ENCODE assay signal across 8 mouse cellular contexts in the genomic region with DNA sequence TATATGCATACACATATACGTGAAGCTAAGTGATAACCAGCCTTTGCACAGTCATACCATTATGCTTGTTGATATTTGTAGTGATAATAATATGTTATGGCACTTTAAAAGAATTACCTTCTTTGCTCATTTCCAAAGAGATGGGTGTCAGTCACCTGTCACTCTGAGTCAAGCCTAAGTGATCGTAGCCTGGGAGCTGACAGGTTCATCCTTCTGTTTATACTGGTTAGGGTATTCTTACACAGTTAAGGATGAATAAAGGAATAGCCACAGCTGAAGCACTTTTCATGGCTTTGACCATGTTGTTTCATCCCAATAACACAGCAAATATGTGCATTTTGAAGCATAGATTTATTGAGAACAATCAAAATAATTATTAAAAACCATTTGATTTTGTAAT. TPM values are rescaled to one million over a fixed set of nuclear protein-coding genes. Genes with fewer than 3 reads are reported as not detected.
DNase-seq lines count a peak whose midpoint lies in the region; ATAC-seq lines count a peak whose summit lies in the region.
"Had no signal": no experiment of that assay in that cellular context is flagged by ENCODE, and none has a peak within 500 bp of the region (broad histone marks: within the 10 kb centered on the region; RNA-seq: fewer than 3 reads in every experiment).

No protein-coding gene starts in this region.

- no peak for ATAC-seq in liver, embryonic 11.5 days (replicated peaks; ENCODE audit: low FRiP score)
- no peak for ATAC-seq in liver, embryonic 12.5 days
- ATAC-seq in forebrain, embryonic 15.5 days (replicated peaks), result no peak
- no peak for ATAC-seq in limb, embryonic 11.5 days (ENCODE audit: insufficient number of reproducible peaks, low FRiP score, low TSS enrichment, low read depth)
- ATAC-seq in stomach, embryonic 15.5 days (ENCODE audit: insufficient read depth, low FRiP score, low read depth), result no peak
- no peak for ATAC-seq in inflammation-experienced regulatory T-cells, adult 6 months

- H3K4me3 ChIP-seq in liver, embryonic 11.5 days (ENCODE audit: low read depth, low read length), result peak overlapping the region; percentile 19; the same call in 1 of the 2 replicates
- no peak overlapping the region for H3K4me3 ChIP-seq in liver, embryonic 12.5 days
- peak overlapping the region; percentile 59 for H3K4me3 ChIP-seq in forebrain, embryonic 15.5 days
- H3K4me3 ChIP-seq in limb, embryonic 11.5 days (ENCODE audit: low read depth, low read length), result peak overlapping the region; percentile 49
- peak overlapping the region; percentile 23 for H3K4me3 ChIP-seq in stomach, embryonic 15.5 days (replicated peaks)
- H3K4me3 ChIP-seq: megakaryocyte, embryonic 14.5 days had no signal

- no peak overlapping the region for H3K27ac ChIP-seq in liver, embryonic 11.5 days (ENCODE audit: low read depth, low read length)
- no peak overlapping the region for H3K27ac ChIP-seq in liver, embryonic 12.5 days
- peak overlapping the region; percentile 87 for H3K27ac ChIP-seq in forebrain, embryonic 15.5 days (replicated peaks)
- no peak overlapping the region for H3K27ac ChIP-seq in limb, embryonic 11.5 days (replicated peaks; ENCODE audit: low read depth, low read length)
- H3K27ac ChIP-seq in stomach, embryonic 15.5 days, result no peak overlapping the region

- H3K4me2 ChIP-seq in liver, embryonic 11.5 days, result peak overlapping the region; percentile 45; the same call in 1 of the 2 replicates
- H3K4me2 ChIP-seq in liver, embryonic 12.5 days, result no peak overlapping the region
- H3K4me2 ChIP-seq in forebrain, embryonic 15.5 days (replicated peaks), result peak overlapping the region; percentile 55
- H3K4me2 ChIP-seq in limb, embryonic 11.5 days (ENCODE audit: low read depth, severe bottlenecking), result peak overlapping the region; percentile 54
- H3K4me2 ChIP-seq in stomach, embryonic 15.5 days, result peak overlapping the region; percentile 63

- no peaks in the 10 kb centered on the region for H3K4me1 ChIP-seq in liver, embryonic 11.5 days (replicated peaks; ENCODE audit: control insufficient read depth, insufficient read depth, low read length)
- H3K4me1 ChIP-seq in liver, embryonic 12.5 days, result no peaks in the 10 kb centered on the region; the same call in 1 of the 2 replicates
- H3K4me1 ChIP-seq in forebrain, embryonic 15.5 days, result peaks cover 32% of the 10 kb centered on the region
- peaks cover 9% of the 10 kb centered on the region for H3K4me1 ChIP-seq in limb, embryonic 11.5 days (ENCODE audit: control insufficient read depth, insufficient read depth, low read length)
- H3K4me1 ChIP-seq in stomach, embryonic 15.5 days, result no peaks in the 10 kb centered on the region

- WGBS in liver, embryonic 11.5 days, result 48% methylated on average over 2 of the region's 2 CpGs
- 59% methylated on average over 2 of the region's 2 CpGs for WGBS in liver, embryonic 12.5 days (ENCODE audit: insufficient replicate concordance)
- WGBS in forebrain, embryonic 15.5 days, result 6% methylated on average over 2 of the region's 2 CpGs
- 40% methylated on average over 2 of the region's 2 CpGs for WGBS in limb, embryonic 11.5 days
- 59% methylated on average over 2 of the region's 2 CpGs for WGBS in stomach, embryonic 15.5 days

- DNase-seq in liver, embryonic 11.5 days (ENCODE audit: low spot score), result no peak
- no peak for DNase-seq in limb, embryonic 11.5 days (ENCODE audit: low spot score)
- DNase-seq in frontal cortex, postnatal 10 days (ENCODE audit: low spot score in 2 of 2), result no peak

- H3K36me3 ChIP-seq in liver, embryonic 11.5 days (ENCODE audit: control insufficient read depth, insufficient read depth, low read length), result no peaks in the 10 kb centered on the region
- H3K36me3 ChIP-seq in liver, embryonic 12.5 days, result no peaks in the 10 kb centered on the region
- H3K36me3 ChIP-seq in forebrain, embryonic 15.5 days, result no peaks in the 10 kb centered on the region
- H3K36me3 ChIP-seq in limb, embryonic 11.5 days (ENCODE audit: control insufficient read depth, insufficient read depth, low read length), result no peaks in the 10 kb centered on the region
- H3K36me3 ChIP-seq in stomach, embryonic 15.5 days, result no peaks in the 10 kb centered on the region

- no peaks in the 10 kb centered on the region for H3K9me3 ChIP-seq in liver, embryonic 11.5 days (ENCODE audit: control insufficient read depth, low read length)
- no peaks in the 10 kb centered on the region for H3K9me3 ChIP-seq in liver, embryonic 12.5 days (replicated peaks)
- no peaks in the 10 kb centered on the region for H3K9me3 ChIP-seq in forebrain, embryonic 15.5 days
- H3K9me3 ChIP-seq in limb, embryonic 11.5 days (ENCODE audit: control insufficient read depth, low read length), result no peaks in the 10 kb centered on the region
- no peaks in the 10 kb centered on the region for H3K9me3 ChIP-seq in stomach, embryonic 15.5 days
- H3K9me3 ChIP-seq: megakaryocyte, embryonic 14.5 days had no signal

- no peak overlapping the region for H3K9ac ChIP-seq in liver, embryonic 11.5 days (ENCODE audit: low read depth, low read length)
- H3K9ac ChIP-seq in liver, embryonic 12.5 days, result no peak overlapping the region
- H3K9ac ChIP-seq in forebrain, embryonic 15.5 days (replicated peaks), result peak overlapping the region; percentile 77
- H3K9ac ChIP-seq in limb, embryonic 11.5 days (ENCODE audit: low read length), result no peak overlapping the region
- no peak overlapping the region for H3K9ac ChIP-seq in stomach, embryonic 15.5 days

- H3K27me3 ChIP-seq in liver, embryonic 11.5 days (replicated peaks; ENCODE audit: control insufficient read depth, insufficient read depth, low read length), result no peaks in the 10 kb centered on the region
- no peaks in the 10 kb centered on the region; the same call in 1 of the 2 replicates for H3K27me3 ChIP-seq in liver, embryonic 12.5 days (replicated peaks)
- no peaks in the 10 kb centered on the region for H3K27me3 ChIP-seq in forebrain, embryonic 15.5 days
- H3K27me3 ChIP-seq in limb, embryonic 11.5 days (ENCODE audit: control insufficient read depth, insufficient read depth, low read length), result no peaks in the 10 kb centered on the region
- no peaks in the 10 kb centered on the region for H3K27me3 ChIP-seq in stomach, embryonic 15.5 days (replicated peaks)

RNA-seq across cellular contexts. Expression of a gene that starts 1.5 kb away (rescaled TPM):
- 16.9 and 17.4 TPM in 2 replicates for polyA plus RNA-seq in liver, embryonic 11.5 days (2014; fragmentation: Nextera tagmentation; extraction: Ambion mirVana)
- 3.4 and 3.7 TPM in 2 replicates for polyA plus RNA-seq in liver, embryonic 12.5 days (2016; fragmentation: Nextera tagmentation; extraction: Ambion mirVana)
- polyA plus RNA-seq in forebrain, embryonic 15.5 days (2015; fragmentation: Nextera tagmentation; extraction: Ambion mirVana), result 52.8 and 56.6 TPM in 2 replicates
- 72.8 and 74.9 TPM in 2 replicates for polyA plus RNA-seq in limb, embryonic 11.5 days (2014; fragmentation: Nextera tagmentation; extraction: Ambion mirVana)
- 18.2 and 23.7 TPM in 2 replicates for polyA plus RNA-seq in stomach, embryonic 15.5 days (2015; fragmentation: Nextera tagmentation; extraction: Ambion mirVana)
- polyA plus RNA-seq in inflammation-experienced regulatory T-cells, adult 6 months (2017; shearing (Covaris generic)), result under 1 TPM in 1 of 3 experiments, not detected in 2; 0.18 TPM
